Mouse (Mus musculus): Measurements from ENCODE around the gene Tbx1. TPM values are rescaled to one million over a fixed set of nuclear protein-coding genes. Genes with fewer than 3 reads are reported as not detected.

Gene Tbx1
- polyA plus RNA-seq, 1 experiment: 16.9 TPM

DNA sequence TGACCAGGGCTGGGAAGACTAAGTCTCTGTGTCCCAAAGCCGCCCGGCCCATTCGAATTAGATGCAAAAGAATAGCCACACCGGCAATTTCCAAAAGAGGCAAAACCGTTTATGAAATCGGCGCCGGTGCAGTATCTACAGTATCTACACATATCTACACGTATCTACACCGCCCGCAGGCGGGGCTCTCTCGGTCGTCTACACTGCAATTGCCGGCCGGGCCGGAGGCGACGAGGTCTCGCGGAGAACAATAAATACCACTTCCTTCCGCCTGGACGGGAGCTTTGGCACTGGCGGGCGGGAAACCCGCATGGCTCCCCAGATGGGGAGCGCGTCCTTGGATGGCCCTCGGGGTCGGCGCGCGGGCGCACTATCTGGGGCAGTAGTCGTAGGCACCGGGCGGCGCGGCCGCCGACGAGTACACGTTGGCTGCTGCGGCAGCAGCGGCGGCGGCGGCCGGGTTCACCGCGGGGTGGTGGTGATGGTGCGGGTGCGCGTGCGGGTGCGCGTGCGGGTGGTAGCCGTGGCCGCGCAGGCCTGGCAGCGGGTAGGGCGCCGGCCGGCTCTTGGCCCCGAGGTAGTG is 8.8 kb downstream of the Tbx1 start:
- Histone ChIP-seq H3K4me3 (no peak overlapping the region), H3K27me3 (ENCODE audit: control insufficient read depth, insufficient read depth, insufficient read length) (no peaks in the 10 kb centered on the region), H3ac (ENCODE audit: control insufficient read depth, insufficient read length) (no peak overlapping the region), H3K79me2 (ENCODE audit: control insufficient read depth, insufficient read depth) (peaks cover 12% of the 10 kb centered on the region), H3K4me2 (ENCODE audit: low read depth) (no peak overlapping the region), H3K36me3 (ENCODE audit: control insufficient read depth, insufficient read depth) (no peaks in the 10 kb centered on the region)
- no peak for TF ChIP-seq CEBPB (IDR thresholded peaks at IDR 0.05; ENCODE audit: insufficient read depth, poor library complexity, severe bottlenecking)
- no peak for TF ChIP-seq MYOG (IDR thresholded peaks at IDR 0.05; ENCODE audit: control insufficient read depth in 1 of 3, insufficient read depth in 1 of 3, insufficient read length in 2 of 3, low read depth in 2 of 3)
- no peak for TF ChIP-seq POLR2A (IDR thresholded peaks at IDR 0.05; ENCODE audit: insufficient read length, low read depth)
- TF ChIP-seq MYOD1 (IDR thresholded peaks at IDR 0.05; ENCODE audit: control insufficient read depth in 1 of 3, insufficient read length in 2 of 3, low read depth in 2 of 3): no peak
- TF ChIP-seq TCF12 (IDR thresholded peaks at IDR 0.05; ENCODE audit: insufficient read depth, poor library complexity, severe bottlenecking): no peak
- no peak for TF ChIP-seq POLR2AphosphoS2 (IDR thresholded peaks at IDR 0.05; ENCODE audit: insufficient read length, low read depth)
- TF ChIP-seq MAX (IDR thresholded peaks at IDR 0.05; ENCODE audit: low read depth): no peak
- TF ChIP-seq REST (IDR thresholded peaks at IDR 0.05; ENCODE audit: insufficient read depth, insufficient read length): no peak
- no peak for TF ChIP-seq TCF3 (IDR thresholded peaks at IDR 0.05; ENCODE audit: insufficient read length, low read depth)
- TF ChIP-seq E2F4 (IDR thresholded peaks at IDR 0.05; ENCODE audit: insufficient read depth): no peak
- no peak for TF ChIP-seq SRF (IDR thresholded peaks at IDR 0.05; ENCODE audit: control insufficient read depth, insufficient read length, low read depth)
- TF ChIP-seq USF1 (IDR thresholded peaks at IDR 0.05; ENCODE audit: low read depth): no peak

DNA sequence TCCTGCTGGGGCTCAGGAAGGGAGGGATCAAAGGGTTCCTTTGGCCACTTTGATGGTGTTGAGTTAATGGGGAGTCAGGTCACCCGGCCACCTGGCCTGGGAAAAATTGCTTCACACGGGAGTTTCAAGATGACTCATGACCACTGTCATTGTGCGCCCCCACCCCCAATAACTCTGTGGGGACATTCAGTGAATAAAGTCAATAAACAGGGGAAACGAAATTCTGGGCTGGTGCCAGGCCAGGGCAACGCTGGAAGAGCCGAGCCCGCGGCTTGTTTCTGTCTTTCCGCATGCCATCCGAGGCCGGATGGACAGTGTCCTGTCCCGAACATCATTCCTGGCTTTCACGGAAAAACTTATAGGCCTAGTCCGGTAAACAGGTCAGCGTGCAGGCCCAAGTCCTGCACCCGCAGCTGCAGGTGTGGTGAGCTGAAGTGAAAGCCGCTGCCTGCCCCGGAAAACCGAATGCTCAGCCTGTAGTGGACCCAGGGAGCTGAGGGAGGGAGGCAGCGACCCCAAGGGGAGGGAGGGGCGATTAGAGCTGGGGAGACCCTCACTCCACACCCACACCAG is 9.3 kb downstream of the Tbx1 start:
- TF ChIP-seq SRF (IDR thresholded peaks at IDR 0.05; ENCODE audit: control insufficient read depth, insufficient read length, low read depth) (no peak), POLR2AphosphoS2 (IDR thresholded peaks at IDR 0.05; ENCODE audit: insufficient read length, low read depth) (no peak), TCF12 (IDR thresholded peaks at IDR 0.05; ENCODE audit: insufficient read depth, poor library complexity, severe bottlenecking) (no peak), TCF3 (IDR thresholded peaks at IDR 0.05; ENCODE audit: insufficient read length, low read depth) (no peak), USF1 (IDR thresholded peaks at IDR 0.05; ENCODE audit: low read depth) (no peak), E2F4 (IDR thresholded peaks at IDR 0.05; ENCODE audit: insufficient read depth) (no peak), MYOG (IDR thresholded peaks at IDR 0.05; ENCODE audit: control insufficient read depth in 1 of 3, insufficient read depth in 1 of 3, insufficient read length in 2 of 3, low read depth in 2 of 3) (no peak), MYOD1 (IDR thresholded peaks at IDR 0.05; ENCODE audit: control insufficient read depth in 1 of 3, insufficient read length in 2 of 3, low read depth in 2 of 3) (no peak), CEBPB (IDR thresholded peaks at IDR 0.05; ENCODE audit: insufficient read depth, poor library complexity, severe bottlenecking) (no peak), POLR2A (IDR thresholded peaks at IDR 0.05; ENCODE audit: insufficient read length, low read depth) (no peak), MAX (IDR thresholded peaks at IDR 0.05; ENCODE audit: low read depth) (no peak), REST (IDR thresholded peaks at IDR 0.05; ENCODE audit: insufficient read depth, insufficient read length) (no peak)
- Histone ChIP-seq H3ac (ENCODE audit: control insufficient read depth, insufficient read length) (no peak overlapping the region), H3K79me2 (ENCODE audit: control insufficient read depth, insufficient read depth) (peaks cover 12% of the 10 kb centered on the region), H3K27me3 (ENCODE audit: control insufficient read depth, insufficient read depth, insufficient read length) (no peaks in the 10 kb centered on the region), H3K4me3 (no peak overlapping the region), H3K36me3 (ENCODE audit: control insufficient read depth, insufficient read depth) (no peaks in the 10 kb centered on the region), H3K4me2 (ENCODE audit: low read depth) (no peak overlapping the region)

DNA sequence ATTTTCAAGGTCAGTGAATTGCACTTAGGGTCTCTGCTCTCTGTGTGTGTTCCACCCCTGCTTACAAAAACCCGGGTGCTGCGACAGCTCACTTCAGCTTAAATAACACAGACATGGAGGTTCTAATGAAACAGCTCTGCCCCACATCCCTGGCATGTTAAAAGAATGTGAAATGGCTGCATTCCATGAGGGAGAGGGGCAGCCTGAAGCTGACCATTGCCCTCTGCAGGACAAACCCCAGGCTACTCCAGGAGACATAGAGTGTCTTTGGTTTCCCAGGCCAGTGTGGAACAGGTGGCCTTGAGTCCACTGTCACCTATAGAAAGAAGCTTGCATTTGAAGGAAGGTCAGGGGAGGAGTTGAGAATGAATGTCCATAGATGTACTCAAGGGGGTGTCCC is 10.1 kb downstream of the Tbx1 start:
- Histone ChIP-seq H3K4me3 (no peak overlapping the region), H3K4me2 (ENCODE audit: low read depth) (no peak overlapping the region), H3K79me2 (ENCODE audit: control insufficient read depth, insufficient read depth) (peaks cover 6% of the 10 kb centered on the region), H3K36me3 (ENCODE audit: control insufficient read depth, insufficient read depth) (no peaks in the 10 kb centered on the region), H3K27me3 (ENCODE audit: control insufficient read depth, insufficient read depth, insufficient read length) (no peaks in the 10 kb centered on the region), H3ac (ENCODE audit: control insufficient read depth, insufficient read length) (no peak overlapping the region)
- no peak for TF ChIP-seq REST (IDR thresholded peaks at IDR 0.05; ENCODE audit: insufficient read depth, insufficient read length)
- no peak for TF ChIP-seq TCF3 (IDR thresholded peaks at IDR 0.05; ENCODE audit: insufficient read length, low read depth)
- no peak for TF ChIP-seq USF1 (IDR thresholded peaks at IDR 0.05; ENCODE audit: low read depth)
- no peak for TF ChIP-seq CEBPB (IDR thresholded peaks at IDR 0.05; ENCODE audit: insufficient read depth, poor library complexity, severe bottlenecking)
- no peak for TF ChIP-seq MYOD1 (IDR thresholded peaks at IDR 0.05; ENCODE audit: control insufficient read depth in 1 of 3, insufficient read length in 2 of 3, low read depth in 2 of 3)
- no peak for TF ChIP-seq SRF (IDR thresholded peaks at IDR 0.05; ENCODE audit: control insufficient read depth, insufficient read length, low read depth)
- no peak for TF ChIP-seq E2F4 (IDR thresholded peaks at IDR 0.05; ENCODE audit: insufficient read depth)
- TF ChIP-seq POLR2A (IDR thresholded peaks at IDR 0.05; ENCODE audit: insufficient read length, low read depth): no peak
- TF ChIP-seq POLR2AphosphoS2 (IDR thresholded peaks at IDR 0.05; ENCODE audit: insufficient read length, low read depth): no peak
- TF ChIP-seq MAX (IDR thresholded peaks at IDR 0.05; ENCODE audit: low read depth): no peak
- no peak for TF ChIP-seq MYOG (IDR thresholded peaks at IDR 0.05; ENCODE audit: control insufficient read depth in 1 of 3, insufficient read depth in 1 of 3, insufficient read length in 2 of 3, low read depth in 2 of 3)
- TF ChIP-seq TCF12 (IDR thresholded peaks at IDR 0.05; ENCODE audit: insufficient read depth, poor library complexity, severe bottlenecking): no peak

DNA sequence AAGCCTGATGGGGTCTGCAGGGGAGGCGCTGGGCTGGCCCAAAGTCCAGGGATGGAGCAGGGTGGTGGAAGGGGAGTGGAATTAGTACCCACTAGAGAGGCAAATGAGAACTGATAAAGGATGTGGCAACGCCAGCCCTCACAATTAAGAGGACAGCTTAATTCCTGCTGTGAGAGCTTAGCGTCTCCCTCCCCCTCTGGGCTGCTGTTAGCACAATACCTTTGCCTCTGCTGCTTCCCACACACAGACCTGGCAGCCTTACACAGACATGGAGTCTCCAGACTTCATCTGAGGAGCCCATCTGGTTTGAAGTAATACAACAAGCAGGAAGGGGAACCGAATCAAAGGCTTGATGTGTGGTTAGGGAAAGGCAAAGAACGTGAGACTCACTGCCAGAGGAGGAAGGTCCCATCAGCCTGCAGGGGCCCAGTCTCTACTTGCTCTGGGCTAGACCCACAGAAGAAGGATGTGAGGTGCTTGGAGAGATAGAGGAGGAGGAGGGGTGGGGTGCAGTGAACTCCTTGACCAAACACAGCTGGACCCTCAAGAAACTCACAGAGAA is 12.8 kb downstream of the Tbx1 start:
- H3K36me3 ChIP-seq (ENCODE audit: control insufficient read depth, insufficient read depth): no peaks in the 10 kb centered on the region
- no peak overlapping the region for H3K4me2 ChIP-seq (ENCODE audit: low read depth)
- no peaks in the 10 kb centered on the region for H3K79me2 ChIP-seq (ENCODE audit: control insufficient read depth, insufficient read depth)
- no peak for TF ChIP-seq TCF12 (IDR thresholded peaks at IDR 0.05; ENCODE audit: insufficient read depth, poor library complexity, severe bottlenecking)
- TF ChIP-seq MYOD1 (IDR thresholded peaks at IDR 0.05; ENCODE audit: control insufficient read depth in 1 of 3, insufficient read length in 2 of 3, low read depth in 2 of 3): no peak
- no peak for TF ChIP-seq USF1 (IDR thresholded peaks at IDR 0.05; ENCODE audit: low read depth)
- TF ChIP-seq E2F4 (IDR thresholded peaks at IDR 0.05; ENCODE audit: insufficient read depth): no peak
- TF ChIP-seq POLR2AphosphoS2 (IDR thresholded peaks at IDR 0.05; ENCODE audit: insufficient read length, low read depth): no peak
- H3K4me3 ChIP-seq: no peak overlapping the region
- H3ac ChIP-seq (ENCODE audit: control insufficient read depth, insufficient read length): no peak overlapping the region
- no peaks in the 10 kb centered on the region for H3K27me3 ChIP-seq (ENCODE audit: control insufficient read depth, insufficient read depth, insufficient read length)
